Mouse (Mus musculus) hindbrain, postnatal 0 days (tissue): ENCODE results near the gene Gin1. TPM values are rescaled to one million over a fixed set of nuclear protein-coding genes. Genes with fewer than 3 reads are reported as not detected.
"Not testable (repeated sequence)": the region's sequence is repeated elsewhere in the genome, so short reads cannot be mapped to it uniquely, and the experiment has no call there.

Experiments
- ATAC-seq: fragments of 200-750 bp; cut with Nextera tagmentation; 2 replicates; pipeline ENCODE4 v1.8.0; 2017; ENCODE audit warnings: mild to moderate bottlenecking, moderate TSS enrichment, moderate library complexity
- DNase-seq: peaks from one replicate; pipeline ENCODE4 v3.0.0-alpha.2; 2015; ENCODE audit warnings: low spot score
- H3K27ac ChIP-seq: fragments of 300-500 bp; sonication (generic); 2 replicates; pipeline ENCODE4 v1.5.1; 2014; ENCODE audit warnings: mild to moderate bottlenecking
- H3K27me3 ChIP-seq: fragments of 300-500 bp; sonication (generic); 2 replicates; pipeline ENCODE4 v1.6.1; 2014; ENCODE audit warnings: low read length, mixed read lengths; ENCODE audit not compliant: insufficient read depth
- H3K36me3 ChIP-seq: fragments of 300-500 bp; sonication (generic); 2 replicates; pipeline ENCODE4 v1.6.1; 2014; ENCODE audit warnings: low read length, mixed read lengths; ENCODE audit not compliant: insufficient read depth
- H3K4me1 ChIP-seq: fragments of 300-500 bp; sonication (generic); 2 replicates; pipeline ENCODE4 v1.6.1; 2014; ENCODE audit warnings: antibody characterized with exemption, low read length, mixed read lengths; ENCODE audit not compliant: insufficient read depth
- H3K4me2 ChIP-seq: fragments of 300-500 bp; sonication (generic); 2 replicates; pipeline ENCODE4 v1.6.1; 2014; ENCODE audit warnings: low read depth, mild to moderate bottlenecking, low read length, moderate library complexity, mixed read lengths
- H3K4me3 ChIP-seq: fragments of 300-500 bp; sonication (generic); 2 replicates; pipeline ENCODE4 v1.5.1; 2014; ENCODE audit warnings: low read length
- H3K9ac ChIP-seq: fragments of 300-500 bp; sonication (generic); replicated peaks from 2 replicates; pipeline ENCODE4 v1.6.1; 2014; ENCODE audit warnings: mild to moderate bottlenecking, low read length, moderate library complexity, mixed read lengths
- H3K9me3 ChIP-seq: fragments of 300-500 bp; sonication (generic); 2 replicates; pipeline ENCODE4 v1.6.1; 2016; ENCODE audit warnings: low read length, mixed read lengths
- CTCF ChIP-seq: IDR thresholded peaks from 2 replicates; pipeline ENCODE4 v1.5.1; 2016; ENCODE audit warnings: antibody characterized with exemption, control low read depth, low read depth
- WGBS: fragments of 180-500 bp; shearing (Covaris S2); extraction: QIAGEN DNeasy Blood & Tissue Kit; methylation state at CpG from one replicate; pipeline ENCODE4 v1.1.7; 2014; 5-methylcytosine and 5-hydroxymethylcytosine counted together
- polyA plus RNA-seq: library from polyadenylated mRNA; unstranded; fragments of >200 nt; fragmentation: Nextera tagmentation; extraction: Ambion mirVana; gene quantifications from 2 replicates; pipeline ENCODE4 v1.2.1, GENCODE M21; 2015
- total RNA-seq: library from RNA; depleted of rRNA; stranded (reverse); fragments of >200 nt; gene quantifications from 2 replicates; pipeline ENCODE4 v1.2.3, GENCODE M21; 2014

The Gin1 gene
- total and polyA plus RNA-seq, 2 experiments from 2014 or later, result 2.3 to 11.6 TPM

DNA sequence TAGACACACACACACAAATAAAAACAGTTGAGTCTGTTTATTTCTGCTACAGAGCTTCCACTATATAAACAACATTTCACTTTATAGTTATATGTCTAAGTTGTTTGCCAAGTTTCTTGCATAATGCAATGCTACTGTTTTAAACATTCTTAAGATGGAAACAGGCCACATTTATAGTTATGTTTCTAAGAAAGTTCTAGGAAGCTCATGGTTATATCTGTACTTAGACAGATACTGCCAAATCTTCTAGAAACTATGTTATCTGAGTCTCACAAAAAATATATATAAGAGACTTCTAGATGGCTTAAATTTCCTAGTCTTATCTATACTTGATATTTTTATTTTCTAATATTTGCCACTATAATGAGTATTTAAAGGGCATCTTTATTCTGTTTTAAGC, 16.8 kb upstream of the Gin1 start:
- Histone ChIP-seq H3K36me3 (peaks cover 13% of the 10 kb centered on the region), H3K4me3 (no peak overlapping the region), H3K4me1 (no peaks in the 10 kb centered on the region), H3K27me3 (no peaks in the 10 kb centered on the region), H3K4me2 (no peak overlapping the region), H3K9ac (no peak overlapping the region), H3K27ac (no peak overlapping the region), H3K9me3 (no peaks in the 10 kb centered on the region)
- ATAC-seq (no peak), DNase-seq (no peak)
- no peak for TF ChIP-seq CTCF

DNA sequence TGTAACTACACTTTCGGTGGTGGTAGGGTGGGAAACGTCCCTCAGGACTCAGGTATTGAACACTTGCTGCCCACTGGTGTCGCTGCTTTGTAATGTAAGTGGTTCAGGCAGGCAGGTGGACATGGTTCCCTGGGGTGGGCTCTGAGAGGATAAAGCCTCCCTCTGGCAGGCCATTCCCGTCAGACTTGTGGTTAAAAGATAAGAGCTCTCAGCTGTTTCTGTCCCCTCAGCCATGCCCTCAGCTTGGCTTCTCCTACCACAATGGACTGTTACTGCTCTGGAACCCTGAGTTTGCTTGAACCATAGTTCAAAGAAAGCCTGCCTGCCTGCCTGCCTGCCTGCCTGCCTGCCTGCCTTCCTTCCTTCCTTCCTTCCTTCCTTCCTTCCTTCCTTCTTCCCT, 15.6 kb upstream of the Gin1 start:
- Histone ChIP-seq H3K27me3 (no peaks in the 10 kb centered on the region), H3K9me3 (no peaks in the 10 kb centered on the region), H3K36me3 (peaks cover 8% of the 10 kb centered on the region), H3K4me1 (no peaks in the 10 kb centered on the region), H3K9ac (no peak overlapping the region), H3K4me2 (no peak overlapping the region), H3K4me3 (no peak overlapping the region), H3K27ac (no peak overlapping the region)
- DNase-seq (no peak), ATAC-seq (no peak)
- 73% methylated on average over 4 of the region's 4 CpGs for WGBS
- TF ChIP-seq CTCF, result no peak

DNA sequence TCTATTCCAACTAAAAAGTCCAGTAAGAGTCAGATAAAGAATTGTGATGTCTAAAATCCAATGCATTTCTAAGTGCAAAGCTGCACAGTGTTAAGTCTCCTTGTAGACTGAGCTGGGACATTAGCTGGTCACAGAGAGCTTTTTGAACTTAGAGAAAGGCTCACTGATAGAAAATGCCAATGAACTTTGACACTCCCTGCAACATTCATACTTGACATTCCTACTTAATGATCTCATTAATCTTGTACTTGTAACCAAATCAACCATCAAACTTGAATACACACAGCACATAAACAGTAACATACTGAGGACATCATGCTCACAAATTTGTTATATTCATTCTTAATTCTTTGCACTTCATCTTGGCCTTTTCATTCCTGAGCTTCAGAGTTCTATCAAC, 10.1 kb upstream of the Gin1 start:
- H3K4me2 ChIP-seq, result no peak overlapping the region
- no peaks in the 10 kb centered on the region for H3K9me3 ChIP-seq
- DNase-seq, result no peak
- H3K4me3 ChIP-seq, result no peak overlapping the region
- H3K9ac ChIP-seq, result no peak overlapping the region
- no peak for TF ChIP-seq CTCF
- no peak overlapping the region for H3K27ac ChIP-seq
- no peaks in the 10 kb centered on the region for H3K27me3 ChIP-seq
- H3K4me1 ChIP-seq, result no peaks in the 10 kb centered on the region
- no peak for ATAC-seq
- no peaks in the 10 kb centered on the region for H3K36me3 ChIP-seq

DNA sequence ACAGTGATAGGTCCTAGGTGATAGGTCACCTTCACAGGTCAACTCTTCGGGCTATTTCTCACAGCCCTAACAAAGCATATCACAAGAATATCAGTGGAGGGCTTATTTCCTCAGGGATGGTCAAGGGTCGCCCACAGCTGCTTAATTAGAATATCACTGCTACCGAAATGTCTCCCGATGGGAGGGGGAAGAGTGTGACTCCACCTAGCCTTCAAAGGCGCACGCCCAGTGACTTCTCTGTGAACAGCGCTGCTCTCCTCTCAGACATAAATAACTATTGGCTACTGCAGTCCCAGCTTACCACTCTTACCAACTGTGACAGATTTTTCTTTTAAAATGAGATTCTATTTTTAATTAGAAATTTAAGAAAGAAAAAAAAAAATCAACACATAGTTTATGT, 9.4 kb upstream of the Gin1 start:
- Histone ChIP-seq H3K27ac (no peak overlapping the region), H3K4me3 (no peak overlapping the region), H3K9ac (no peak overlapping the region), H3K27me3 (no peaks in the 10 kb centered on the region), H3K4me1 (no peaks in the 10 kb centered on the region), H3K4me2 (no peak overlapping the region), H3K36me3 (no peaks in the 10 kb centered on the region), H3K9me3 (no peaks in the 10 kb centered on the region)
- no peak for TF ChIP-seq CTCF
- no peak for DNase-seq
- 86% methylated on average over 7 of the region's 7 CpGs for WGBS
- ATAC-seq, result no peak

DNA sequence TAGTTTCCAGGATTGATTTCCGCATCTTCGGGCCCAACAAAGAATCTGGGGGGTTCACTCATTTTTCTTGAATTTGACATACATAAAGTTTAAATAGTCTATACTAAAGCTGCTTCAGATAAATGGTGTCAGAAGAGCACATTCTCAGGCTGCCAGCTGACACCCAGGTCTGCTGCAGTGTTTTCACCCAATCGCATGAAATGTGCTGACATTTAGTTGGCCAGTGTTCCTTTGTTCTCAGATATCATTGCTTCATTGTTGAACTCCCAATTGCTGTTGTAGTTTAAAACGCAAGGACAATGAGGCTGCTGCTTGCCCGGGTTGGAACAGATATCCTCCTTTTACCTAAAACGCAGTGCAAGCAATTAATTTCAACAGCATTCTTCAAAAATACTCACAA, 8.5 kb upstream of the Gin1 start:
- WGBS, result 63% methylated on average over 6 of the region's 6 CpGs

DNA sequence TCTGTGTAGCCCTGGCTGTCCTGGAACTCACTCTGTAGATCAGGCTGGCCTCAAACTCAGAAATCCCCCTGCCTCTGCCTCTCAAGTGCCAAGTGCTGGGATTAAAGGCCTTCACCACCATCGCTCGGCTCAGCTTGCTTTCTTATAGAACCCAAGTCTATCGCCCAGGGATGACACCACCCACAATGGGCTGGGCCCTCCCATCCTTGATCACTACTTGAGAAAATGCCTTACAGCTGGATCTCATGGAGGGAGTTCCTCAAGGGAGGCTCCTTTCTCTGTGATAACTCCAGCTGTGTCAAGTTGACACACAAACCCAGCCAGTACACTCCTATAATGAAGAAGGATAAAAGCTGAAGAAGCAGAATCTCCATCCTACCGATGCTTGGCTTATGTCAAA, 4.3 kb upstream of the Gin1 start:
- H3K27me3 ChIP-seq, H3K4me1 ChIP-seq, H3K4me3 ChIP-seq, H3K27ac ChIP-seq, DNase-seq, H3K9ac ChIP-seq, H3K36me3 ChIP-seq, H3K4me2 ChIP-seq, ATAC-seq, H3K9me3 ChIP-seq: not testable (repeated sequence)
- 85% methylated on average over 4 of the region's 4 CpGs for WGBS

More for the DNA sequence above, 8.5 kb upstream of the Gin1 start:
- ATAC-seq, result no peak
- TF ChIP-seq CTCF, result no peak
- Histone ChIP-seq H3K4me3 (no peak overlapping the region), H3K4me1 (no peaks in the 10 kb centered on the region), H3K27me3 (no peaks in the 10 kb centered on the region), H3K27ac (no peak overlapping the region), H3K4me2 (no peak overlapping the region), H3K36me3 (no peaks in the 10 kb centered on the region), H3K9ac (no peak overlapping the region), H3K9me3 (no peaks in the 10 kb centered on the region)
- no peak for DNase-seq

DNA sequence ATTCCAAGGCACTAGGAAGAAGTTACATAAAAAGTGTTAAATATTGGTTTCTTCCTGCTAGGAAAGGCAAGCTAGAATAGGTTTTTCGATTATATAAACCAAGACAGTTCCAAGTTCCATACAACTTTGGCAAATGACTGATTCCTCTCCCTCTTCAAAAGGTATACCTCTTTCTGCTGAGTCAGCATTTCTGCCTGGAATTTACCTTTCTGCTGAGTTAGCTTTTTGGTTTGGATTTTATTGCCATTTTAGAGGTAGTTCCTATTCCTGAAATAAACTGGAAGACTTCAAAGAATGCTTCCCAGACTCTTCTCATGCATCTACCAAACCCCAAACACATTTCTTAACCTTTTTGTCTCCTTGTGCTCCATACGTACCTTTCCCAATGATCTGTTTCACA, 1.9 kb upstream of the Gin1 start:
- DNase-seq (peak; percentile 18), ATAC-seq (no peak)
- Histone ChIP-seq H3K9ac (peak overlapping the region; percentile 88; the same call in 1 of the 2 replicates), H3K27me3 (no peaks in the 10 kb centered on the region), H3K27ac (no peak overlapping the region), H3K36me3 (no peaks in the 10 kb centered on the region), H3K4me3 (peak overlapping the region; percentile 98), H3K4me2 (peak overlapping the region; percentile 72), H3K4me1 (0 out of 2 replicates have a peak, but pooled peaks cover 6% of the 10 kb centered on the region), H3K9me3 (no peaks in the 10 kb centered on the region)
- 74% methylated on average over 2 of the region's 2 CpGs for WGBS
- TF ChIP-seq CTCF, result no peak

DNA sequence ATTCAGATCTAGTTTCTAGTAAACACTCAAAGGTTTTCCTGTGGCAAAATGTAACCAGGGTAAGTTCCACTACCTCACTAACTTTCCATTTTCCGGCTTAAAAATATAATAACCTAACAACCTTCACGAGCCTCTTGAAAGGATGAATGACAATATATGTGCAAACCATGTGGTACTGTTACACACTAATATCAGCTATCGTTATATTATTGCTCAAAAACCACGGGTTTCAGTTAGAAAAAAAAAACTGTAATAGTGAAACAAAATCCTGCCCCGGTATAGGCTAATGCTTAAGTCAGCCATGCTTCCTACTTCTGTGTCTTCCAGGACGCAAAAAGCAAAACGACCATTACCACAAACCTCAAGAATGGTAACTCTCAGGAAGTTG, 1.1 kb upstream of the Gin1 start:
- WGBS, result 12% methylated on average over 7 of the region's 7 CpGs
- H3K4me1 ChIP-seq, result 0 out of 2 replicates have a peak, but pooled peaks cover 6% of the 10 kb centered on the region
- no peaks in the 10 kb centered on the region for H3K36me3 ChIP-seq
- no peak for ATAC-seq
- no peak for TF ChIP-seq CTCF
- H3K4me2 ChIP-seq, result peak overlapping the region; percentile 72
- DNase-seq, result no peak
- peak overlapping the region; percentile 90; the same call in 1 of the 2 replicates for H3K27ac ChIP-seq
- H3K27me3 ChIP-seq, result no peaks in the 10 kb centered on the region
- no peaks in the 10 kb centered on the region for H3K9me3 ChIP-seq
- H3K9ac ChIP-seq, result peak overlapping the region; percentile 88
- H3K4me3 ChIP-seq, result peak overlapping the region; percentile 98
